Mouse (Mus musculus) hindbrain, embryonic 12.5 days (tissue): ENCODE results near the gene Sostdc1. TPM values are rescaled to one million over a fixed set of nuclear protein-coding genes. Genes with fewer than 3 reads are reported as not detected.

ENCODE experiments used
- ATAC-seq: fragments of 200-750 bp; cut with Nextera tagmentation; 2 replicates; pipeline ENCODE4 v1.8.0; 2017; ENCODE audit warnings: moderate TSS enrichment; ENCODE audit not compliant: low FRiP score
- H3K27ac ChIP-seq: fragments of 300-500 bp; sonication (generic); 2 replicates; pipeline ENCODE4 v1.5.1; 2016; ENCODE audit warnings: mild to moderate bottlenecking
- H3K27me3 ChIP-seq: fragments of 300-500 bp; sonication (generic); 2 replicates; pipeline ENCODE4 v1.6.1; 2016; ENCODE audit warnings: mild to moderate bottlenecking
- H3K36me3 ChIP-seq: fragments of 300-500 bp; sonication (generic); 2 replicates; pipeline ENCODE4 v1.6.1; 2016; ENCODE audit warnings: mild to moderate bottlenecking
- H3K4me1 ChIP-seq: fragments of 300-500 bp; sonication (generic); 2 replicates; pipeline ENCODE4 v1.6.1; 2016
- H3K4me2 ChIP-seq: fragments of 300-500 bp; sonication (generic); replicated peaks from 2 replicates; pipeline ENCODE4 v1.6.1; 2016; ENCODE audit warnings: mild to moderate bottlenecking
- H3K4me3 ChIP-seq: fragments of 300-500 bp; sonication (generic); 2 replicates; pipeline ENCODE4 v1.5.1; 2016; ENCODE audit warnings: mild to moderate bottlenecking
- H3K9ac ChIP-seq: fragments of 300-500 bp; sonication (generic); 2 replicates; pipeline ENCODE4 v1.6.1; 2016; ENCODE audit warnings: mild to moderate bottlenecking, moderate library complexity
- H3K9me3 ChIP-seq: fragments of 300-500 bp; sonication (generic); replicated peaks from 2 replicates; pipeline ENCODE4 v1.6.1; 2016; ENCODE audit warnings: mild to moderate bottlenecking
- WGBS: fragments of 180-500 bp; shearing (Covaris S2); methylation state at CpG from one replicate; pipeline ENCODE4 v1.1.7; 2016; 5-methylcytosine and 5-hydroxymethylcytosine counted together
- polyA plus RNA-seq: library from polyadenylated mRNA; unstranded; fragments of >200 nt; fragmentation: Nextera tagmentation; extraction: Ambion mirVana; gene quantifications from 2 replicates; pipeline ENCODE4 v1.2.1, GENCODE M21; 2016

The Sostdc1 gene
- polyA plus RNA-seq, 1 experiment from 2014 or later = 17.4 TPM

DNA sequence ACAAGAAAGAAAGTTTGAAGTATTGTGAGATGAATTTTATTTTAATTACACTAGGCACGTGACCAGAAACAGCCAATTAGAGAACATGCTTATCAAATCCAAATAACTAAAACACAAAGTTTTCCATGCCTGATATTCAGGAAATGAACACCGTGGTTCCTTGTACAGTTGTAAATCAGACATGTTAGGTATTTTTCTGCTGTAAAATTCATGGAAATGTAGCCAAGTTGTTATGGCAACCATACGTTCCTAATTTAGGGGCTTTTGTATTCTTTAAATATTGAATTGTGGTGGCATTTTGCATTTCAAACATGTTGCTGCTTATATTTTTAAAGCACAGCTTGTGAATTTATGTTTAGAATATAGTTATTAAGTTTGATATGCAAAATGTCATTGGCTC lies 2.1 kb downstream of the Sostdc1 start:
- Histone ChIP-seq H3K27me3 (no peaks in the 10 kb centered on the region), H3K27ac (no peak overlapping the region), H3K9ac (no peak overlapping the region), H3K4me1 (0 out of 2 replicates have a peak, but pooled peaks cover 3% of the 10 kb centered on the region), H3K4me2 (no peak overlapping the region), H3K9me3 (no peaks in the 10 kb centered on the region), H3K36me3 (no peaks in the 10 kb centered on the region), H3K4me3 (no peak overlapping the region)
- ATAC-seq = no peak
- 66% methylated on average over 3 of the region's 3 CpGs for WGBS

- no peaks in the 10 kb centered on the region for H3K36me3 ChIP-seq
- no peaks in the 10 kb centered on the region for H3K9me3 ChIP-seq
- peak; percentile 89 for ATAC-seq
- H3K4me3 ChIP-seq = peak overlapping the region; percentile 47
- no peaks in the 10 kb centered on the region for H3K27me3 ChIP-seq
- 2% methylated on average over 30 of the region's 30 CpGs for WGBS
- peak overlapping the region; percentile 89 for H3K4me2 ChIP-seq
- H3K9ac ChIP-seq = peak overlapping the region; percentile 55
- H3K4me1 ChIP-seq = 0 out of 2 replicates have a peak, but pooled peaks cover 3% of the 10 kb centered on the region
- 0 out of 2 replicates have a peak overlapping the region, but pooled peaks have one; percentile 23 for H3K27ac ChIP-seq
These were observed 3.3 kb downstream of the Sostdc1 start for GRCm38 (mm10) chr12:36317036-36317819.

DNA sequence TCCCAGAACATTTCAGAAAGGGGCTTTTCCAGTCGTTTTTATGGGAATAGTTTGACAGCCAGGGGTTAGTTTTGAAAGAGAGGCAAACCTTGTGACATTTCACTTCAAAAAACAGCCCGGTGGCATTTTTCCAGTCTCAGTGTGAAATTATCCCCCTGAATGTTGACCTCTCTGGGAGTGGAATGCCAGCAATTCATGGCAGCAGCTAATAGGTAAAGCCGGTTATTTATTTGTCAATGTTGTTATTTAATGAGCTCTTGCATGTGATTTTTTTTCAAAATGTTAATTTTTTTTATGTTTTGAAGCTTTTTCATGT lies 3.8 kb downstream of the Sostdc1 start:
- Histone ChIP-seq H3K4me2 (peak overlapping the region; percentile 89), H3K4me3 (no peak overlapping the region), H3K9ac (no peak overlapping the region), H3K27me3 (no peaks in the 10 kb centered on the region), H3K4me1 (0 out of 2 replicates have a peak, but pooled peaks cover 3% of the 10 kb centered on the region), H3K9me3 (no peaks in the 10 kb centered on the region), H3K27ac (no peak overlapping the region), H3K36me3 (no peaks in the 10 kb centered on the region)
- no peak for ATAC-seq
- WGBS = 18% methylated on average over 3 of the region's 3 CpGs

DNA sequence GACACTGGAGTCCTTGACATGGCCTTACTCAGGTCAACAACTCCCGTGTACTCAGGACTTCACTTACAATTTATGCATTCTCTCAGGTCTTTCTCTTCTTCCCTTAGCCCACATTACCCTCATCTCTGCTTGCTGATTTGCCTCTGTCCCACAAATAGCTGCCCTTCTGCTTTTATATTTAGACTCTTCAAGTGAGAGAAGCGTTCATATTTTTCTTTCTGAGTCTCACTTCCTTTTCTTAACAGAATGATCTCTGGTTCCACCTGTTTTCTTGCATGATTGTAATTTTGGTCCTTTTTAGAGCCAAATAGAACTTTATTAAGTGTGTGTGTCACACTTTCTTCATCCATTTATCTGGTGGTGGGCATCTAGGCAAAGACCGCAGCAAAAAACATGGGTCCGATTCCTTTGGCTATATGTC lies 12.2 kb downstream of the Sostdc1 start:
- no peaks in the 10 kb centered on the region for H3K4me1 ChIP-seq
- WGBS = 89% methylated on average over 4 of the region's 4 CpGs
- H3K27me3 ChIP-seq = no peaks in the 10 kb centered on the region
- H3K4me2 ChIP-seq = no peak overlapping the region
- no peak overlapping the region for H3K9ac ChIP-seq
- no peak overlapping the region for H3K27ac ChIP-seq
- ATAC-seq = no peak
- no peaks in the 10 kb centered on the region for H3K36me3 ChIP-seq
- H3K4me3 ChIP-seq = no peak overlapping the region
- no peaks in the 10 kb centered on the region for H3K9me3 ChIP-seq

DNA sequence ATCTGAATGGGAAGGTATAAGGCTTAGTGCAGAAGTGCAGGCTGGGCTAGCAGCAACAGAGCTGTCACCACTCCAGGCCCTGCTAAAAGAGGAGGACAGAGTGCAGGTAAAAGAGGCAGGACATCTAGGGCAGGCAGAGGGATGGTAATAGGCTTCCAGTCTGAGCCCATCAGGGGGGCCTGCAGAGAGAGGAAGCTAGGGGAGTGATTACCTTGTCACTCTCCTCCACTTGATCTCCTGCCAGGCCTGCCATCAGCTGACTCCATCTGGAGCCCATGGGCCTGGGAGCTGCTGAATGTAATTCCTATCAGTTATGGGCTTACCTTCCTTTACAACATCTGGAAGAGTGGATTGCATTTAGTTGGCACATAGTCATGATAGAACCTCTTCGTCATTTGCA lies 18.7 kb downstream of the Sostdc1 start:
- Histone ChIP-seq H3K4me2 (no peak overlapping the region), H3K36me3 (no peaks in the 10 kb centered on the region), H3K27me3 (no peaks in the 10 kb centered on the region), H3K27ac (no peak overlapping the region), H3K9me3 (no peaks in the 10 kb centered on the region), H3K9ac (no peak overlapping the region), H3K4me3 (no peak overlapping the region), H3K4me1 (no peaks in the 10 kb centered on the region)
- no peak for ATAC-seq
- 86% methylated on average over 1 of the region's 1 CpGs for WGBS

- no peaks in the 10 kb centered on the region for H3K4me1 ChIP-seq
- no peak overlapping the region for H3K9ac ChIP-seq
- WGBS = 69% methylated on average over 9 of the region's 9 CpGs
- no peaks in the 10 kb centered on the region for H3K9me3 ChIP-seq
- H3K27me3 ChIP-seq = no peaks in the 10 kb centered on the region
- no peak overlapping the region for H3K4me3 ChIP-seq
- H3K27ac ChIP-seq = no peak overlapping the region
- no peak for ATAC-seq
- no peak overlapping the region for H3K4me2 ChIP-seq
- no peaks in the 10 kb centered on the region for H3K36me3 ChIP-seq
These were observed 19.9 kb downstream of the Sostdc1 start for GRCm38 (mm10) chr12:36333837-36334281.

DNA sequence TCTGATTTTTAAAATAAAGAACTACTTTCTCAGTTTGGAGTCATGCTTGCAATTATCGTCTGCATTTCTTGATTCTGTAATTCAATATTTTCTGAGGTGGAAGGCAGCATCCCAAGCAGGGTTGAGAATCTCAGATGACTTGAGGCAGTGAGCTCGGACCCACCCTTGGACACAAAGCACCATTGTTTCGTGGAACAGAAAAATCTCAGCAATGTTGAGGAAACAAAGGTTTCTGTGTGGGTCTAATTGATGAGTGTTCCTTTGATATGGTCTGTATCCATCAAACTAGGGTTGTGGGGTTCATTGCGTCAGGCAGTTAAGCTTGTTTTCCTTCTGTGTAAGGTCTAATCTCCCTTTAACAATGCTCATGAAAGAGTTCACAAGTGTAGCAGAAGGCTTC lies 30.2 kb downstream of the Sostdc1 start:
- no peaks in the 10 kb centered on the region for H3K27me3 ChIP-seq
- H3K36me3 ChIP-seq = no peaks in the 10 kb centered on the region
- no peak overlapping the region for H3K27ac ChIP-seq
- WGBS = 43% methylated on average over 4 of the region's 4 CpGs
- no peak for ATAC-seq
- H3K4me1 ChIP-seq = no peaks in the 10 kb centered on the region
- H3K4me3 ChIP-seq = no peak overlapping the region
- no peak overlapping the region for H3K4me2 ChIP-seq
- H3K9me3 ChIP-seq = no peaks in the 10 kb centered on the region
- no peak overlapping the region for H3K9ac ChIP-seq

DNA sequence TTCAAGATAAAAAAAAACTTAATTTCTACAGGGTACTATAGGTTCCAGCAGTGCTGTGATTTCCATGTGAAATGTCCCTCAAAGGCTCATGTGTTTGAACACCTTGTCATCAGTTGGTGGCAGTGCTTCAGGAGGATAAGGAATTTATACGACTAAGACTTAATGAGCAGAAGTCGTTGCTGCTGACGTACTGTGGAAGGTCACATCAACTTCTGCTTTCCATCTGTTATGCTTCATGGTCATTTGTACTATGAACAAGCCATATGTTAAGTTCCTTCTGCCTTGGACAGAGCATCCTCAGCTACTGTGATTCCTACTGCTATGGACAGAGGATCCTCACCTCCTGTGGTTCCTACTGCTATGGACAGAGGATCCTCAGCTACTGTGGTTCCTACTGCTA lies 46.1 kb downstream of the Sostdc1 start:
- H3K27ac ChIP-seq = no peak overlapping the region
- no peak overlapping the region for H3K4me3 ChIP-seq
- H3K27me3 ChIP-seq = no peaks in the 10 kb centered on the region
- H3K9ac ChIP-seq = no peak overlapping the region
- no peaks in the 10 kb centered on the region for H3K4me1 ChIP-seq
- no peaks in the 10 kb centered on the region for H3K36me3 ChIP-seq
- 89% methylated on average over 3 of the region's 3 CpGs for WGBS
- no peak overlapping the region for H3K4me2 ChIP-seq
- ATAC-seq = no peak
- H3K9me3 ChIP-seq = no peaks in the 10 kb centered on the region

DNA sequence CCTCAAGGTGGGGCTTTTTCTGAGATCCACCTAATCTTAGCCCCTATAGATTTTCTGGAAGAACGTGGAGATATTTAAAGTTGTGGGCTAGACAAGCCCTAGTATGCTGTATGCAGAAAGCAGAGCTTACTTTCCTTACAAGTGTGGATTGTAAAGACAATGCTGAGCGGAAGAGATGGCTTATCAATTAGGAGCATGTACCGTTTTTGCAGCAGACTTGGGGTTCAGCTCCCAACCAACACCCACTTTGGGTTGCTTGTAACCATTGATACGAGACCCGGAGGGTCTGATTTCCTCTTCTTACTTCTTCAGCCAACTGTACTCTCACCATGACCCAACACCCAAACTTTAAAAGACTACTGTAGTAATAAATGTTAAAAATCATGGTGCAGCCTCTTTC lies 46.8 kb downstream of the Sostdc1 start:
- no peak overlapping the region for H3K9ac ChIP-seq
- ATAC-seq = no peak
- H3K9me3 ChIP-seq = no peaks in the 10 kb centered on the region
- no peak overlapping the region for H3K27ac ChIP-seq
- no peaks in the 10 kb centered on the region for H3K4me1 ChIP-seq
- no peaks in the 10 kb centered on the region for H3K27me3 ChIP-seq
- no peak overlapping the region for H3K4me2 ChIP-seq
- WGBS = 92% methylated on average over 5 of the region's 5 CpGs
- H3K4me3 ChIP-seq = no peak overlapping the region
- H3K36me3 ChIP-seq = no peaks in the 10 kb centered on the region

- WGBS = 87% methylated on average over 4 of the region's 4 CpGs
- Histone ChIP-seq H3K9ac (no peak overlapping the region), H3K9me3 (no peaks in the 10 kb centered on the region), H3K4me1 (no peaks in the 10 kb centered on the region), H3K4me2 (no peak overlapping the region), H3K36me3 (no peaks in the 10 kb centered on the region), H3K27ac (no peak overlapping the region), H3K27me3 (no peaks in the 10 kb centered on the region), H3K4me3 (no peak overlapping the region)
- no peak for ATAC-seq
These were observed 50.1 kb downstream of the Sostdc1 start for GRCm38 (mm10) chr12:36364013-36364412.

Other genes starting within 250 kb of the Sostdc1 start
- 34.5 and 38.4 TPM in 2 replicates for gene Ankmy2, start 157.0 kb upstream of the Sostdc1 start, polyA plus RNA-seq
- 314 and 322 TPM in 2 replicates for gene Bzw2, start 156.1 kb upstream of the Sostdc1 start, polyA plus RNA-seq
- gene Lrrc72, start 60.7 kb upstream of the Sostdc1 start, polyA plus RNA-seq = not detected in 2 replicates
- 12.3 and 12.4 TPM in 2 replicates for gene Ispd, start 67.3 kb downstream of the Sostdc1 start, polyA plus RNA-seq
- 1.2 and 2.0 TPM in 2 replicates for gene D630036H23Rik, start 68.0 kb downstream of the Sostdc1 start, polyA plus RNA-seq